Mouse (Mus musculus): Measurements from ENCODE around the gene Smim26.

GRCm38 (mm10) chr2:144598006-144598405 lies 4.2 kb downstream of the Smim26 start:
- TF ChIP-seq CTCF (IDR thresholded peaks at IDR 0.05; ENCODE audit: low read depth, low read length) (no peak), POLR2A (IDR thresholded peaks at IDR 0.05; ENCODE audit: borderline replicate concordance, low read depth, low read length) (no peak)
